Mouse (Mus musculus): ENCODE data around the gene Acot5. TPM values are rescaled to one million over a fixed set of nuclear protein-coding genes. Genes with fewer than 3 reads are reported as not detected.
"Not testable (repeated sequence)": the region's sequence is repeated elsewhere in the genome, so short reads cannot be mapped to it uniquely, and the experiment has no call there.

The Acot5 gene
- total RNA-seq, 4 experiments from 2014 or later: 4.4 to 5.3 (median 5.2) TPM

- DNase-seq (ENCODE audit: low spot score in 2 of 2): no peak
These were observed 6.8 kb upstream of the Acot5 start for GRCm38 (mm10) chr12:84062336-84062735.

GRCm38 (mm10) chr12:84063228-84063627, 5.9 kb upstream of the Acot5 start:
- no peak for DNase-seq (ENCODE audit: low spot score in 2 of 2)

- DNase-seq (ENCODE audit: low spot score in 2 of 2): no peak
These were observed 5.3 kb upstream of the Acot5 start for GRCm38 (mm10) chr12:84063833-84064232.

- DNase-seq (ENCODE audit: low spot score in 2 of 2): no peak
These were observed 4.5 kb upstream of the Acot5 start for GRCm38 (mm10) chr12:84064621-84065020.

GRCm38 (mm10) chr12:84067752-84068151, 1.4 kb upstream of the Acot5 start:
- DNase-seq (ENCODE audit: low spot score in 2 of 2): no peak

GRCm38 (mm10) chr12:84068296-84068695, 829 bp upstream of the Acot5 start:
- no peak for DNase-seq (ENCODE audit: low spot score in 2 of 2)

GRCm38 (mm10) chr12:84069582-84069981, 457 bp downstream of the Acot5 start:
- peak in 1 of 2 experiments; percentile 30 for DNase-seq (ENCODE audit: low spot score in 2 of 2)

GRCm38 (mm10) chr12:84071696-84072095, 2.6 kb downstream of the Acot5 start:
- DNase-seq (ENCODE audit: low spot score in 2 of 2): peak; percentile 37 to 59

- no peak for DNase-seq (ENCODE audit: low spot score in 2 of 2)
These were observed 8.4 kb downstream of the Acot5 start for GRCm38 (mm10) chr12:84077371-84077990.

GRCm38 (mm10) chr12:84083842-84084241, 14.7 kb downstream of the Acot5 start:
- no peak for DNase-seq (ENCODE audit: low spot score in 2 of 2)

- no peak for DNase-seq (ENCODE audit: low spot score in 2 of 2)
These were observed 15.5 kb downstream of the Acot5 start for GRCm38 (mm10) chr12:84084581-84084980.

- not testable (repeated sequence) for DNase-seq (ENCODE audit: low spot score in 2 of 2)
These were observed 25.5 kb downstream of the Acot5 start for GRCm38 (mm10) chr12:84094666-84095065.

GRCm38 (mm10) chr12:84099605-84100004, 30.5 kb downstream of the Acot5 start:
- DNase-seq (ENCODE audit: low spot score in 2 of 2): no peak

GRCm38 (mm10) chr12:84100071-84100470, 30.9 kb downstream of the Acot5 start:
- DNase-seq (ENCODE audit: low spot score in 2 of 2): no peak

GRCm38 (mm10) chr12:84100604-84101492, 31.7 kb downstream of the Acot5 start, which contains the start of gene Acot6:
Gene Acot6, plus strand, starts transcription at chr12:84100654.
- DNase-seq (ENCODE audit: low spot score in 2 of 2): peak in 1 of 2 experiments; percentile 32

- no peak for DNase-seq (ENCODE audit: low spot score in 2 of 2)
These were observed 32.3 kb downstream of the Acot5 start for GRCm38 (mm10) chr12:84101493-84101845.

GRCm38 (mm10) chr12:84107012-84107411, 37.9 kb downstream of the Acot5 start:
- DNase-seq (ENCODE audit: low spot score in 2 of 2): no peak

- no peak for DNase-seq (ENCODE audit: low spot score in 2 of 2)
These were observed 38.6 kb downstream of the Acot5 start for GRCm38 (mm10) chr12:84107692-84108091.

GRCm38 (mm10) chr12:84109924-84110323, 40.8 kb downstream of the Acot5 start:
- no peak for DNase-seq (ENCODE audit: low spot score in 2 of 2)

- no peak for DNase-seq (ENCODE audit: low spot score in 2 of 2)
These were observed 41.7 kb downstream of the Acot5 start for GRCm38 (mm10) chr12:84110814-84111213.

GRCm38 (mm10) chr12:84113676-84114075, 44.6 kb downstream of the Acot5 start:
- no peak for DNase-seq (ENCODE audit: low spot score in 2 of 2)

- DNase-seq (ENCODE audit: low spot score in 2 of 2): peak; percentile 74 to 85
These were observed 45.2 kb downstream of the Acot5 start, which contains the start of gene Dnal1 for GRCm38 (mm10) chr12:84114153-84114994. Gene Dnal1, plus strand, starts transcription at chr12:84114366.

Measured in layer of hippocampus, adult 8-10 months (tissue).